Mouse (Mus musculus): ENCODE data around the gene Ssh1. TPM values are rescaled to one million over a fixed set of nuclear protein-coding genes. Genes with fewer than 3 reads are reported as not detected.

Ssh1 gene
- polyA plus RNA-seq, 1 experiment: 16.4 TPM

GRCm38 (mm10) chr5:113996458-113996857 is 2.8 kb upstream of the Ssh1 start:
- no peak overlapping the region for H3K4me3 ChIP-seq (ENCODE audit: extremely low read depth, insufficient read depth, insufficient read length)
- TF ChIP-seq POLR2A (IDR thresholded peaks at IDR 0.05; ENCODE audit: low read depth, low read length) (no peak), CTCF (IDR thresholded peaks at IDR 0.05; ENCODE audit: extremely low read depth, insufficient read depth, insufficient read length, insufficient replicate concordance) (no peak)
- WGBS: 83% methylated on average over 2 of the region's 2 CpGs
- peaks cover 9% of the 10 kb centered on the region; the same call in 1 of the 2 replicates for H3K4me1 ChIP-seq (ENCODE audit: control insufficient read depth, insufficient read depth, insufficient read length)
- H3K27me3 ChIP-seq (ENCODE audit: control insufficient read depth, insufficient read depth, low read length): no peaks in the 10 kb centered on the region
- no peak for DNase-seq (ENCODE audit: low read depth in 1 of 2, low spot score in 2 of 2)
- H3K36me3 ChIP-seq (ENCODE audit: control insufficient read depth, insufficient read depth, low read length): no peaks in the 10 kb centered on the region
- H3K27ac ChIP-seq (ENCODE audit: insufficient read depth, low read length): no peak overlapping the region

GRCm38 (mm10) chr5:113993031-113993486 is 635 bp downstream of the Ssh1 start:
- Histone ChIP-seq H3K4me1 (ENCODE audit: control insufficient read depth, insufficient read depth, insufficient read length) (peaks cover 13% of the 10 kb centered on the region; the same call in 1 of the 2 replicates), H3K27me3 (ENCODE audit: control insufficient read depth, insufficient read depth, low read length) (no peaks in the 10 kb centered on the region), H3K27ac (ENCODE audit: insufficient read depth, low read length) (peak overlapping the region; percentile 82), H3K36me3 (ENCODE audit: control insufficient read depth, insufficient read depth, low read length) (peaks cover 2% of the 10 kb centered on the region; the same call in 1 of the 2 replicates), H3K4me3 (ENCODE audit: extremely low read depth, insufficient read depth, insufficient read length) (peak overlapping the region; percentile 97)
- peak in 1 of 2 experiments; percentile 44 for DNase-seq (ENCODE audit: low read depth in 1 of 2, low spot score in 2 of 2)
- TF ChIP-seq POLR2A (IDR thresholded peaks at IDR 0.05; ENCODE audit: low read depth, low read length) (no peak), CTCF (IDR thresholded peaks at IDR 0.05; ENCODE audit: extremely low read depth, insufficient read depth, insufficient read length, insufficient replicate concordance) (no peak)
- under 1% methylated on average over 22 of the region's 22 CpGs for WGBS

- peak overlapping the region; percentile 82 for H3K27ac ChIP-seq (ENCODE audit: insufficient read depth, low read length)
- TF ChIP-seq POLR2A (IDR thresholded peaks at IDR 0.05; ENCODE audit: low read depth, low read length) (no peak), CTCF (IDR thresholded peaks at IDR 0.05; ENCODE audit: extremely low read depth, insufficient read depth, insufficient read length, insufficient replicate concordance) (no peak)
- DNase-seq (ENCODE audit: low read depth in 1 of 2, low spot score in 2 of 2): peak; percentile 74 to 93
- H3K4me1 ChIP-seq (ENCODE audit: control insufficient read depth, insufficient read depth, insufficient read length): peaks cover 13% of the 10 kb centered on the region; the same call in 1 of the 2 replicates
- H3K36me3 ChIP-seq (ENCODE audit: control insufficient read depth, insufficient read depth, low read length): peaks cover 2% of the 10 kb centered on the region; the same call in 1 of the 2 replicates
- peak overlapping the region; percentile 97 for H3K4me3 ChIP-seq (ENCODE audit: extremely low read depth, insufficient read depth, insufficient read length)
- H3K27me3 ChIP-seq (ENCODE audit: control insufficient read depth, insufficient read depth, low read length): no peaks in the 10 kb centered on the region
- WGBS: 2% methylated on average over 12 of the region's 12 CpGs
Observed at GRCm38 (mm10) chr5:113992339-113992831, 1.3 kb downstream of the Ssh1 start.

- H3K27me3 ChIP-seq (ENCODE audit: control insufficient read depth, insufficient read depth, low read length): no peaks in the 10 kb centered on the region
- H3K36me3 ChIP-seq (ENCODE audit: control insufficient read depth, insufficient read depth, low read length): peaks cover 4% of the 10 kb centered on the region
- TF ChIP-seq POLR2A (IDR thresholded peaks at IDR 0.05; ENCODE audit: low read depth, low read length) (no peak), CTCF (IDR thresholded peaks at IDR 0.05; ENCODE audit: extremely low read depth, insufficient read depth, insufficient read length, insufficient replicate concordance) (no peak)
- 87% methylated on average over 7 of the region's 7 CpGs for WGBS
- no peak for DNase-seq (ENCODE audit: low read depth in 1 of 2, low spot score in 2 of 2)
- no peak overlapping the region for H3K27ac ChIP-seq (ENCODE audit: insufficient read depth, low read length)
- no peak overlapping the region for H3K4me3 ChIP-seq (ENCODE audit: extremely low read depth, insufficient read depth, insufficient read length)
- peaks cover 20% of the 10 kb centered on the region; the same call in 1 of the 2 replicates for H3K4me1 ChIP-seq (ENCODE audit: control insufficient read depth, insufficient read depth, insufficient read length)
Observed at GRCm38 (mm10) chr5:113991141-113991540, 2.6 kb downstream of the Ssh1 start.

- WGBS: 91% methylated on average over 5 of the region's 5 CpGs
- H3K4me1 ChIP-seq (ENCODE audit: control insufficient read depth, insufficient read depth, insufficient read length): peaks cover 25% of the 10 kb centered on the region; the same call in 1 of the 2 replicates
Observed at GRCm38 (mm10) chr5:113990593-113990992, 3.1 kb downstream of the Ssh1 start.

GRCm38 (mm10) chr5:113989437-113990024 is 4.2 kb downstream of the Ssh1 start:
- peaks cover 26% of the 10 kb centered on the region; the same call in 1 of the 2 replicates for H3K4me1 ChIP-seq (ENCODE audit: control insufficient read depth, insufficient read depth, insufficient read length)
- peaks cover 4% of the 10 kb centered on the region for H3K36me3 ChIP-seq (ENCODE audit: control insufficient read depth, insufficient read depth, low read length)
- no peaks in the 10 kb centered on the region for H3K27me3 ChIP-seq (ENCODE audit: control insufficient read depth, insufficient read depth, low read length)
- H3K27ac ChIP-seq (ENCODE audit: insufficient read depth, low read length): no peak overlapping the region
- no peak for DNase-seq (ENCODE audit: low read depth in 1 of 2, low spot score in 2 of 2)
- TF ChIP-seq CTCF (IDR thresholded peaks at IDR 0.05; ENCODE audit: extremely low read depth, insufficient read depth, insufficient read length, insufficient replicate concordance) (no peak), POLR2A (IDR thresholded peaks at IDR 0.05; ENCODE audit: low read depth, low read length) (no peak)
- H3K4me3 ChIP-seq (ENCODE audit: extremely low read depth, insufficient read depth, insufficient read length): 0 out of 2 replicates have a peak overlapping the region, but pooled peaks have one; percentile 1
- 81% methylated on average over 20 of the region's 20 CpGs for WGBS

More at GRCm38 (mm10) chr5:113990593-113990992, 3.1 kb downstream of the Ssh1 start:
- Histone ChIP-seq H3K27me3 (ENCODE audit: control insufficient read depth, insufficient read depth, low read length) (no peaks in the 10 kb centered on the region), H3K36me3 (ENCODE audit: control insufficient read depth, insufficient read depth, low read length) (peaks cover 4% of the 10 kb centered on the region), H3K4me3 (ENCODE audit: extremely low read depth, insufficient read depth, insufficient read length) (no peak overlapping the region), H3K27ac (ENCODE audit: insufficient read depth, low read length) (no peak overlapping the region)
- no peak for DNase-seq (ENCODE audit: low read depth in 1 of 2, low spot score in 2 of 2)
- TF ChIP-seq POLR2A (IDR thresholded peaks at IDR 0.05; ENCODE audit: low read depth, low read length) (no peak), CTCF (IDR thresholded peaks at IDR 0.05; ENCODE audit: extremely low read depth, insufficient read depth, insufficient read length, insufficient replicate concordance) (no peak)

All from spleen, adult 2 months (tissue).